ENCODE assay signal across 8 mouse cellular contexts in genomic region chr11:115514238-115514663, GRCm38 (mm10). TPM values are rescaled to one million over a fixed set of nuclear protein-coding genes. Genes with fewer than 3 reads are reported as not detected.
DNase-seq lines count a peak whose midpoint lies in the region; ATAC-seq and TF ChIP-seq lines count a peak whose summit lies in the region.

TSS of gene Jpt1 (minus strand) at chr11:115514387.

- H3K27me3 ChIP-seq in Patski, result no peaks in the 10 kb centered on the region
- H3K27me3 ChIP-seq in hindbrain, embryonic 13.5 days, result no peaks in the 10 kb centered on the region

- H3K9me3 ChIP-seq in hindbrain, embryonic 13.5 days, result no peaks in the 10 kb centered on the region

- under 1% methylated on average over 24 of the region's 24 CpGs for WGBS in hindbrain, embryonic 13.5 days

- peak; percentile 89 for ATAC-seq in Patski
- ATAC-seq in hindbrain, embryonic 13.5 days (ENCODE audit: low FRiP score), result peak; percentile 96

- in situ Hi-C loops in Patski (cut with MboI; ENCODE audit: low pct_unique_long_range_greater_than_20kb), result no loop called here

- CTCF ChIA-PET in Patski (lab: Charles Lee), result interaction anchor here (1.2 kb wide), 1 partner anchor 32 kb away, joined by 3 read pairs; no protein-coding TSS in a partner anchor

- peak within 1 kb of the TSS; percentile 98 for H3K4me3 ChIP-seq in hindbrain, embryonic 13.5 days

- peak within 1 kb of the TSS; percentile 80 for H3K4me2 ChIP-seq in hindbrain, embryonic 13.5 days

- POLR2A ChIA-PET in Patski (lab: Charles Lee), result interaction anchor here (0.8 to 1.7 kb wide), 4 partner anchors 11 to 54 kb away, joined by 3 to 8 read pairs (median 5); partner anchors contain the start of gene Sumo2

- DNase-seq in Patski (ENCODE audit: low read depth, low spot score), result peak; percentile 88
- peak; percentile 96 to 98 for DNase-seq in cerebellum, postnatal 14 days
- DNase-seq in frontal cortex, postnatal 14 days (ENCODE audit: low spot score in 2 of 2), result peak; percentile 94 to 96
- peak; percentile 91 to 97 for DNase-seq in layer of hippocampus, postnatal 25 days (ENCODE audit: extremely low spot score in 1 of 2, low spot score in 1 of 2)
- DNase-seq in lung, postnatal 25 days (ENCODE audit: low spot score), result peak; percentile 98
- DNase-seq in retina, embryonic 14.5 days (ENCODE audit: low spot score), result peak; percentile 99
- DNase-seq in thymus, postnatal 4 days, result peak; percentile 97

- no peaks in the 10 kb centered on the region for H3K36me3 ChIP-seq in hindbrain, embryonic 13.5 days

- H3K27ac ChIP-seq in hindbrain, embryonic 13.5 days, result peak within 1 kb of the TSS; percentile 92

- peaks cover 37% of the 10 kb centered on the region for H3K4me1 ChIP-seq in hindbrain, embryonic 13.5 days (replicated peaks)

- no peak for TF ChIP-seq CTCF in Patski (IDR thresholded peaks at IDR 0.05)

- peak within 1 kb of the TSS; percentile 100 for H3K9ac ChIP-seq in hindbrain, embryonic 13.5 days

RNA-seq across cellular contexts. Expression of gene Jpt1, which starts in this region (rescaled TPM):
- 179 TPM for polyA plus RNA-seq in Patski (2021)
- 1,452 and 1,454 TPM in 2 replicates for polyA plus RNA-seq in hindbrain, embryonic 13.5 days (2015; fragmentation: Nextera tagmentation; extraction: Ambion mirVana)
- 100 to 1,000 TPM; 134 to 165 TPM for total RNA-seq in layer of hippocampus, postnatal 25 days (2021)

Comparison
In these comparisons a context has a peak if more than half of its experiments do, and no peak if none do; other contexts are left out.
1. Peak in every context shown above with its lines: DNase-seq, ATAC-seq, H3K4me3 ChIP-seq and H3K27ac ChIP-seq.